Mouse (Mus musculus): Measurements from ENCODE around the gene Vipr2. TPM values are rescaled to one million over a fixed set of nuclear protein-coding genes. Genes with fewer than 3 reads are reported as not detected.
A peak's percentile ranks its signal among the peaks of the same experiment; 100 is the strongest.

Gene Vipr2
- 14.6 and 17.1 TPM in 2 replicates for polyA plus RNA-seq (2014; fragmentation: Nextera tagmentation; extraction: Ambion mirVana)

DNA sequence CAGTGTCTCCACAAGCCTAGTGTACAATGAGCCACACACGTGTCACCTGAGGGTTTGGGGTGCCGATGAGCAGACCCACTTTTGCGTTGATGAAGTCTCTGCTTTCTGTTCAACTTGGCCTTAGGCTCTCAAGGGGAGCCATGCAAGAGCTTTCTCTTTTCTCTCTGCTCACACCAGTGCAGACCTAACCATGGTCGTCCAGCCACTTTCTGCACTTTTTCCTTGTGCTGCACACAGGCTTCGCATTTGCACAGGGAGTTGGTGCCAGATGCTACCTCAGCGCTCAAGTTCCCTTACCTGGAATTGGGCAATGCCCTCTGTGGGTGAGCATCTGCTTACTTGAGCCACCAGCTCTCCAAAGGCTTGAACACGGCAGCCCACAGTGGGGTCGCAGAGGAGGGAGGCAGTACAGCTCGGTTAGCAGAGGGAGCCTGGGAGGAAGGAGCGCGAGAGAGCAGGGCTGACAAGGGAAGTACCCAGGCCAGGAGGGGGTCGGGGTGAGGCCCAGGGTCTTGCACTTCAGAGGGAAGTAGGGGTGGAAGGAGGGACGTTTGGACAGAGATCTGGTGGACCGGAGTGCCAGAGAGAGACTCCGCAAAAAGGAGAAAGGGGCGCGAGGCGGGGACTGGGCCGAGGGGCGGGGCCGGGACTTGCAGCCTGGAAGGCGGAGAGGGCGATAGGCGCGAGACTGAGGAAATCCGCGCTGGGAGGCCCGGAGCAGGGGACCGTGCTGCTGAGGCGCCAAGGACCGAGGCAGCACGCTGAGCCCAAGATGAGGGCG is at the start of gene Vipr2:
Gene Vipr2, plus strand, starts transcription at position 653 of the 781 bp plus-strand sequence.
- H3K36me3 ChIP-seq (ENCODE audit: control insufficient read depth, insufficient read depth, low read length), result no peaks in the 10 kb centered on the region
- no peak within 1 kb of the TSS for H3K27ac ChIP-seq (ENCODE audit: low read length)
- ATAC-seq (ENCODE audit: insufficient number of reproducible peaks, insufficient read depth, low FRiP score, low read depth), result peak; percentile 94

DNA sequence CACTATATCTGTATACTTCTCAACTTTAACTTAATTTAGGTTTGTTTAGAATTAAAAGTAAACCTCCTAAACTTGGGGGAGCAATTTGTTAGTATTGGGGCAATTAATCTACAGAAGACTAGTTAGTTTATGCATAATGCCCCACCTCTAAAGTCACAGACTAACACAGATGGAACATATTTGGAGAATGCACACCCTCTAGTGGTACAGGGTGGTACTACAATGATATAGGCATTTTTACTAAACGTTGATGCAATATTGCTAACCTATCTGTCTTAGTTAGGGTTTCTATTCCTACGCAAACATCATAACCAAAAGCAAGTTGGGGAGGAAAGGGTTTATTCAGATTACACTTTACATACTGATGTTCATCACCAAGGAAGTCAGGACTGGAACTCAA is 49.4 kb upstream of the Vipr2 start:
- no peak for ATAC-seq (ENCODE audit: insufficient number of reproducible peaks, insufficient read depth, low FRiP score, low read depth)
- Histone ChIP-seq H3K36me3 (ENCODE audit: control insufficient read depth, insufficient read depth, low read length) (no peaks in the 10 kb centered on the region), H3K4me1 (ENCODE audit: control insufficient read depth, insufficient read depth, low read length) (no peaks in the 10 kb centered on the region), H3K4me2 (replicated peaks; ENCODE audit: low read depth, low read length) (no peak overlapping the region), H3K27ac (ENCODE audit: low read length) (no peak overlapping the region), H3K27me3 (ENCODE audit: control insufficient read depth, insufficient read depth, low read length) (no peaks in the 10 kb centered on the region), H3K9ac (replicated peaks; ENCODE audit: low read depth, low read length) (no peak overlapping the region), H3K9me3 (ENCODE audit: control insufficient read depth, low read depth, low read length) (no peaks in the 10 kb centered on the region), H3K4me3 (ENCODE audit: low read depth, low read length) (no peak overlapping the region)
- WGBS, result 50% methylated on average over 2 of the region's 2 CpGs

More for the DNA sequence above, at the start of gene Vipr2:
- Histone ChIP-seq H3K4me1 (ENCODE audit: control insufficient read depth, insufficient read depth, low read length) (0 out of 2 replicates have a peak, but pooled peaks cover 3% of the 10 kb centered on the region), H3K27me3 (ENCODE audit: control insufficient read depth, insufficient read depth, low read length) (no peaks in the 10 kb centered on the region), H3K4me3 (ENCODE audit: low read depth, low read length) (peak within 1 kb of the TSS; percentile 54), H3K9me3 (ENCODE audit: control insufficient read depth, low read depth, low read length) (no peaks in the 10 kb centered on the region), H3K4me2 (replicated peaks; ENCODE audit: low read depth, low read length) (peak within 1 kb of the TSS; percentile 80), H3K9ac (replicated peaks; ENCODE audit: low read depth, low read length) (peak within 1 kb of the TSS; percentile 43)
- 5% methylated on average over 33 of the region's 33 CpGs for WGBS

DNA sequence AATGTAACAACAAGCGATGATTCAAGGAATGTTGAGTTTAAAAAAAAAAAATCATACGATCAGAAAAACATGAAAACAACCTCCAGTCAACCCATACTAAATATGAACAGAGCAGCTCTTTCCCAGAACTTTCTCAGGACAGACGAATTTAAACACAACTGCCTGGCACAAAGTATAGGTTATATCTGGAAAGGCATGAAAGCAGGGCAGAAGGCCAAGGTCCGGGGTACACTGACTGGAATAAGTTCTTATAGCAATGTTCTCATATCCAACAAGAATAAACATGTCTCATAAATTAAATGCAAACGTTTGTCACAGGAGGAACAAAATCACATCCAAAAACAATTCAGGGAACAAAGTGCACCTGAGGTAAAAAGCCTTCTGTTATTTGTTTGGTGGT is 42.2 kb upstream of the Vipr2 start:
- H3K4me2 ChIP-seq (replicated peaks; ENCODE audit: low read depth, low read length), result no peak overlapping the region
- no peak overlapping the region for H3K9ac ChIP-seq (replicated peaks; ENCODE audit: low read depth, low read length)
- no peak overlapping the region for H3K4me3 ChIP-seq (ENCODE audit: low read depth, low read length)
- 69% methylated on average over 5 of the region's 5 CpGs for WGBS
- H3K9me3 ChIP-seq (ENCODE audit: control insufficient read depth, low read depth, low read length), result no peaks in the 10 kb centered on the region
- no peaks in the 10 kb centered on the region for H3K4me1 ChIP-seq (ENCODE audit: control insufficient read depth, insufficient read depth, low read length)
- no peaks in the 10 kb centered on the region for H3K36me3 ChIP-seq (ENCODE audit: control insufficient read depth, insufficient read depth, low read length)
- H3K27ac ChIP-seq (ENCODE audit: low read length), result no peak overlapping the region
- H3K27me3 ChIP-seq (ENCODE audit: control insufficient read depth, insufficient read depth, low read length), result no peaks in the 10 kb centered on the region
- ATAC-seq (ENCODE audit: insufficient number of reproducible peaks, insufficient read depth, low FRiP score, low read depth), result no peak

DNA sequence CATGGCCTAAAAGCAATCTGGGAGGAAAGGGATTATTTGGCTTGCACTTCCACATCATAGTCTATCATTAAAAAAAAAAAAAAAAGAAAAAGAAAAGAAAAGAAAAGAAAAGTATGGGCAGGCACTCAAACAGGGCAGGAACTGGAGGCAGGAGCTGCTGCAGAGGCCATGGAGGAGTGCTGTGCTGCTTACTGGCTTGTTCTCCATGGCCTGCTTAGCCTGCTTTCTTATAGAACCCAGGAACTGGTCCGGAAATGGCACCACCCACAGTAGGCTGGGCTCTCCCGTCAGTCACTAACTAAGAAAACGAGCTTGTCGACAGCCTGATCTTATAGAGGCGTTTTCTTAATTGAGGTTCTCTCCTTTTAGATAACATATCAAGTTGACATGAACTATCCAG is 32.7 kb upstream of the Vipr2 start:
- no peak overlapping the region for H3K4me2 ChIP-seq (replicated peaks; ENCODE audit: low read depth, low read length)
- H3K27ac ChIP-seq (ENCODE audit: low read length), result no peak overlapping the region
- no peaks in the 10 kb centered on the region for H3K27me3 ChIP-seq (ENCODE audit: control insufficient read depth, insufficient read depth, low read length)
- H3K9me3 ChIP-seq (ENCODE audit: control insufficient read depth, low read depth, low read length), result no peaks in the 10 kb centered on the region
- H3K4me3 ChIP-seq (ENCODE audit: low read depth, low read length), result no peak overlapping the region
- WGBS, result 77% methylated on average over 5 of the region's 5 CpGs
- H3K9ac ChIP-seq (replicated peaks; ENCODE audit: low read depth, low read length), result no peak overlapping the region
- ATAC-seq (ENCODE audit: insufficient number of reproducible peaks, insufficient read depth, low FRiP score, low read depth), result no peak
- no peaks in the 10 kb centered on the region for H3K36me3 ChIP-seq (ENCODE audit: control insufficient read depth, insufficient read depth, low read length)
- peaks cover 15% of the 10 kb centered on the region; the same call in 1 of the 2 replicates for H3K4me1 ChIP-seq (ENCODE audit: control insufficient read depth, insufficient read depth, low read length)

DNA sequence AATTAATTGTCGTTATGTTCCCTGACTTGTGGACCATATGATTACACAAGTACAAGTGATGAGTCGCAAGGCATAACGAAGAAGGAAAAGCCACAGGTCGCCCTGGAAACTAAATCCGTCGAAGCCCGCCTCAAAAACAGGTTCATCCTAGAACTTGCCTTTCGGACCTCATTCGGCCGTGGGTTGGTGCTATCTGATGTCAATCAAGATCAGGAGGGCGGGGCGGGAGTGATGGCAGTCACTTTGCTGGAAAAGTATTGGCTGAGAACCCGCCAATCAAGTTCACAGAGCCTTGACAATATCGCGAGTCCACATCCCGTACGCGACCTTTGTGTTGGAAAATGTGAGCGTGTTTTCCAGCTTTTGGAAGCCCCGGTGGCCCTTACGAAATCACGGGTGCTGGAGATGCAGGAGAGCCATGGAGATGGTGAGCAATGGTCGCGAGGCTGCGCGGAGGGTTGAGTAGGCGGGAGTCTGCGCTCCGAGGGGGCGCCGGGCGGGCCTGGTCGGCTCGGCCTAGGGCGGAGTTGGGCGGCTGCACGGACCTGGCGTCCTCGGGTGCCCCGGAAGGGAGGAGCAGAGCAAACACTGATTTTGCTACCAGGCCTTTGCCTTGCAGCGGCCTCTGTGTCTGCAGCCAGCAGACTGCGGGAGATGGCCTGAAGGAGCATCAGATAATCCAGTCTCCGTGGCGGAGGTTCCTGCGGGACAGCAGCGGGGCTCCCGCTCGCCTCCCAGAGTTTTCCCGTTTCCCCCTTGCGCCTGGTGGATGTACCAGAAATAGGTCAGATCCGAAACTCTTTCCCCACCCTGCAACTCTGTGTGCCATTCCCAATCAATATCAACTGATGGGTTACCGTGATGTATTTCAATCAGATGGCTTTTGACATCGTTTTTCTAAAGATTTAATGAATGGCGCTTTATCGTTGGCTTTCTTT is 29.8 kb upstream of the Vipr2 start, which contains the start of gene Zfp386:
Gene Zfp386, plus strand, starts transcription at position 285 of the 938 bp plus-strand sequence.
- Histone ChIP-seq H3K4me1 (ENCODE audit: control insufficient read depth, insufficient read depth, low read length) (peaks cover 15% of the 10 kb centered on the region; the same call in 1 of the 2 replicates), H3K27me3 (ENCODE audit: control insufficient read depth, insufficient read depth, low read length) (no peaks in the 10 kb centered on the region), H3K27ac (ENCODE audit: low read length) (peak within 1 kb of the TSS; percentile 94), H3K4me3 (ENCODE audit: low read depth, low read length) (peak within 1 kb of the TSS; percentile 82), H3K36me3 (ENCODE audit: control insufficient read depth, insufficient read depth, low read length) (no peaks in the 10 kb centered on the region; the same call in 1 of the 2 replicates), H3K9me3 (ENCODE audit: control insufficient read depth, low read depth, low read length) (no peaks in the 10 kb centered on the region), H3K4me2 (replicated peaks; ENCODE audit: low read depth, low read length) (peak within 1 kb of the TSS; percentile 84), H3K9ac (replicated peaks; ENCODE audit: low read depth, low read length) (peak within 1 kb of the TSS; percentile 77)
- WGBS, result under 1% methylated on average over 55 of the region's 55 CpGs
- peak; percentile 99 for ATAC-seq (ENCODE audit: insufficient number of reproducible peaks, insufficient read depth, low FRiP score, low read depth)

DNA sequence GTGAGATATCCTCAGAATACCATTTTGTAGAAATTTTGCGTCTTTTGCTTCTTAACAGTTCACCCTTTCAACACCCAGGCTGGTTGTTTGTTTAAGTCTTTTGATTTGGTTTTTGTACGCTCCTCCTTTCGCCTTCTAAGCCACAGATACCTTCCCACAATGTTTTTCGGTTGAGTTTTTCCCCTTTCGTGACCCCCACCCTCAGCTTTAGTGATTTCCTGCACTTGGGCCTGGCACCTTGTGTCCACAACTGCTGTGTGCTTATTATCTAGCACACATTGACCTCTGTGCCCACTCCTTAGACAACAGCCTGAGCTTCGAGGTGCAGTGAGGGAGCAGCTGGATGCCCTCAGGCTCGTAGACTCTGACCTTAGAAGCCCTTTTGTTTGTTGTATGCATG is 28.8 kb upstream of the Vipr2 start:
- no peak overlapping the region; the same call in 1 of the 2 replicates for H3K27ac ChIP-seq (ENCODE audit: low read length)

DNA sequence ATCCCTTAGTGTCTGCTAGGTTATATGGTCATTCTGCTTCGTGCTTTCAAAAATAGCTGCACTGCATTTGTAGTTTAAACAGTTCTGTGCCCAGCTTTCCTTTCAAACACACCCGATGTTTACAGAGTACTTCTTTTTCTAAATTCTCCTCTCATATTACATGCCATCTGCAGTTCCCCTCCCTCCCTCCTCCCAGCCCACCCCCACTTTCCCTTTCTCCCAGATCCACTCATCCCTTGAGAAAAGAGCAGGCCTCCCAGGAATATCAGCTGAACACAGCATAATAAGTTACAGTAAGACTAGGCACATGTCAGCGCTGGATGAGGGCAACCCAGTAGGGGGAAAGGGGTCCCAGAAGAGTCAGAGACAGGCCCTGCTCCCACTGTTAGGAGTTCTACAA is 28.3 kb upstream of the Vipr2 start:
- 0 out of 2 replicates have a peak overlapping the region, but pooled peaks have one; percentile 77 for H3K9ac ChIP-seq (replicated peaks; ENCODE audit: low read depth, low read length)
- H3K9me3 ChIP-seq (ENCODE audit: control insufficient read depth, low read depth, low read length), result no peaks in the 10 kb centered on the region
- 58% methylated on average over 3 of the region's 3 CpGs for WGBS

More for the DNA sequence above, 28.8 kb upstream of the Vipr2 start:
- peaks cover 15% of the 10 kb centered on the region; the same call in 1 of the 2 replicates for H3K4me1 ChIP-seq (ENCODE audit: control insufficient read depth, insufficient read depth, low read length)
- peak overlapping the region; percentile 84 for H3K4me2 ChIP-seq (replicated peaks; ENCODE audit: low read depth, low read length)
- peak overlapping the region; percentile 82 for H3K4me3 ChIP-seq (ENCODE audit: low read depth, low read length)
- H3K9ac ChIP-seq (replicated peaks; ENCODE audit: low read depth, low read length), result peak overlapping the region; percentile 77
- no peaks in the 10 kb centered on the region; the same call in 1 of the 2 replicates for H3K36me3 ChIP-seq (ENCODE audit: control insufficient read depth, insufficient read depth, low read length)
- H3K27me3 ChIP-seq (ENCODE audit: control insufficient read depth, insufficient read depth, low read length), result no peaks in the 10 kb centered on the region
- WGBS, result 48% methylated on average over 7 of the region's 7 CpGs
- H3K9me3 ChIP-seq (ENCODE audit: control insufficient read depth, low read depth, low read length), result no peaks in the 10 kb centered on the region
- no peak for ATAC-seq (ENCODE audit: insufficient number of reproducible peaks, insufficient read depth, low FRiP score, low read depth)

DNA sequence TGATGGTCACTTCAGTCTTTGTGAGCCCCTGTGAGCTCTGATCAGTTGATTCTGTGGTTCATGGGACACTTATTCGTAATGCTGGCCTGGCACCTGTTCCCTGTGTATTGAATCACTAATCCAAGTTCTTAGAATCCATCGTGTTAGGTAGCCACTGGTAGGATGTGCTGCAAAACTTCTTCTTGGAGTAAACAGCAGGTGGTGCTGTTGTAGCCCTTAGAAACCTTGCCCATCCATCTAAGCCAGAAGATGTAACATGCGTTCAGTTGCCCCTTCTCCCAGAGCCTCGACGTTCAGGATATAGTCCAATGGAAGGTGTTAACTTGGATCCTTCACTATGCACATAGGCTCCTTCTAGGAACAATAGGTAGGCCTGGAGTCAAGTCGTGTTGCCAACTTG is 27.8 kb upstream of the Vipr2 start:
- Histone ChIP-seq H3K4me2 (replicated peaks; ENCODE audit: low read depth, low read length) (no peak overlapping the region), H3K4me1 (ENCODE audit: control insufficient read depth, insufficient read depth, low read length) (peaks cover 15% of the 10 kb centered on the region; the same call in 1 of the 2 replicates), H3K4me3 (ENCODE audit: low read depth, low read length) (no peak overlapping the region), H3K27me3 (ENCODE audit: control insufficient read depth, insufficient read depth, low read length) (no peaks in the 10 kb centered on the region), H3K9me3 (ENCODE audit: control insufficient read depth, low read depth, low read length) (no peaks in the 10 kb centered on the region), H3K27ac (ENCODE audit: low read length) (no peak overlapping the region), H3K9ac (replicated peaks; ENCODE audit: low read depth, low read length) (no peak overlapping the region), H3K36me3 (ENCODE audit: control insufficient read depth, insufficient read depth, low read length) (peaks cover 5% of the 10 kb centered on the region; the same call in 1 of the 2 replicates)
- WGBS, result 81% methylated on average over 6 of the region's 6 CpGs
- ATAC-seq (ENCODE audit: insufficient number of reproducible peaks, insufficient read depth, low FRiP score, low read depth), result no peak

More for the DNA sequence above, 28.3 kb upstream of the Vipr2 start:
- H3K27me3 ChIP-seq (ENCODE audit: control insufficient read depth, insufficient read depth, low read length), result no peaks in the 10 kb centered on the region
- H3K4me2 ChIP-seq (replicated peaks; ENCODE audit: low read depth, low read length), result peak overlapping the region; percentile 84
- H3K27ac ChIP-seq (ENCODE audit: low read length), result no peak overlapping the region
- peaks cover 1% of the 10 kb centered on the region; the same call in 1 of the 2 replicates for H3K36me3 ChIP-seq (ENCODE audit: control insufficient read depth, insufficient read depth, low read length)
- no peak for ATAC-seq (ENCODE audit: insufficient number of reproducible peaks, insufficient read depth, low FRiP score, low read depth)
- H3K4me3 ChIP-seq (ENCODE audit: low read depth, low read length), result peak overlapping the region; percentile 82
- H3K4me1 ChIP-seq (ENCODE audit: control insufficient read depth, insufficient read depth, low read length), result peaks cover 15% of the 10 kb centered on the region; the same call in 1 of the 2 replicates
